Mouse (Mus musculus) ES-Bruce4 (cell line): ENCODE results near the gene Lrriq4.

Experiments used
- CTCF ChIP-seq: IDR thresholded peaks from one replicate; pipeline ENCODE4 v1.8.1; 2011; ENCODE audit warnings: low read depth, low read length
- POLR2A ChIP-seq: IDR thresholded peaks from one replicate; pipeline ENCODE4 v1.8.1; 2011; ENCODE audit warnings: low read length; ENCODE audit not compliant: insufficient read depth

DNA sequence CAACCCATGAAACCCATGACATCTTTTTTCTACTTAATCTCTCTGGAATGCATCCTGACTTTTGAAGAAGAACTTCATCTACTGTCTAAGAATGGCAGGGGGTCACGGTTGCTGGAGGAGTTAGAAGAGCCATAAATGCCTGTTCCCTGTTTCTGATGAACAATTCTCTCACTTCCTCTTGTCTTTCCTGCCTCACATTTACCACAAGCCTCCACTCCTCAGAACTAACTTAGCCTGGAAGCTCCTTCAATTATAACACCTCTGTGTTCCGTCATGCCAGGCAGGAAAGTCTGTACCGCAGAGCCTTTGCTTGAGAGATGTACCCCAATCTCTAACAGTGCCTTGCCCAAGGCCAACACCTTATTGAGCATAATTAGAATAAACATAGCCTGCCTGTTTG lies 74.3 kb downstream of the Lrriq4 start:
- no peak for TF ChIP-seq POLR2A
- TF ChIP-seq CTCF = no peak
